Mouse (Mus musculus): ENCODE measurements around the gene Gdpd5. TPM values are rescaled to one million over a fixed set of nuclear protein-coding genes. Genes with fewer than 3 reads are reported as not detected.

Gene Gdpd5
- total and polyA plus RNA-seq, 2 experiments from 2014 or later: 26.7 to 40.5 TPM

GRCm38 (mm10) chr7:99476558-99477114, 95.4 kb downstream of the Gdpd5 start:
- ATAC-seq (no peak), DNase-seq (ENCODE audit: low spot score) (no peak)
- Histone ChIP-seq H3K27ac (no peak overlapping the region), H3K4me3 (ENCODE audit: low read length) (no peak overlapping the region), H3K4me1 (ENCODE audit: insufficient read depth, low read length) (0 out of 2 replicates have a peak, but pooled peaks cover 8% of the 10 kb centered on the region), H3K9ac (replicated peaks; ENCODE audit: low read length) (no peak overlapping the region), H3K27me3 (ENCODE audit: insufficient read depth, low read length) (no peaks in the 10 kb centered on the region), H3K9me3 (ENCODE audit: low read length) (no peaks in the 10 kb centered on the region), H3K4me2 (ENCODE audit: low read depth, low read length) (no peak overlapping the region), H3K36me3 (ENCODE audit: insufficient read depth, low read length) (peaks cover 47% of the 10 kb centered on the region)
- 35% methylated on average over 3 of the region's 3 CpGs for WGBS
- TF ChIP-seq CTCF (IDR thresholded peaks at IDR 0.05; ENCODE audit: low read depth): no peak

GRCm38 (mm10) chr7:99477235-99477634, 96.0 kb downstream of the Gdpd5 start:
- no peak overlapping the region for H3K9ac ChIP-seq (replicated peaks; ENCODE audit: low read length)
- WGBS: 91% methylated on average over 5 of the region's 5 CpGs
- H3K27me3 ChIP-seq (ENCODE audit: insufficient read depth, low read length): no peaks in the 10 kb centered on the region
- H3K9me3 ChIP-seq (ENCODE audit: low read length): no peaks in the 10 kb centered on the region
- peaks cover 10% of the 10 kb centered on the region; the same call in 1 of the 2 replicates for H3K4me1 ChIP-seq (ENCODE audit: insufficient read depth, low read length)
- no peak overlapping the region for H3K4me2 ChIP-seq (ENCODE audit: low read depth, low read length)
- H3K4me3 ChIP-seq (ENCODE audit: low read length): no peak overlapping the region
- peak; percentile 43 for TF ChIP-seq CTCF (IDR thresholded peaks at IDR 0.05; ENCODE audit: low read depth)
- H3K36me3 ChIP-seq (ENCODE audit: insufficient read depth, low read length): peaks cover 49% of the 10 kb centered on the region
- no peak overlapping the region for H3K27ac ChIP-seq
- DNase-seq (ENCODE audit: low spot score) (no peak), ATAC-seq (no peak)

DNA sequence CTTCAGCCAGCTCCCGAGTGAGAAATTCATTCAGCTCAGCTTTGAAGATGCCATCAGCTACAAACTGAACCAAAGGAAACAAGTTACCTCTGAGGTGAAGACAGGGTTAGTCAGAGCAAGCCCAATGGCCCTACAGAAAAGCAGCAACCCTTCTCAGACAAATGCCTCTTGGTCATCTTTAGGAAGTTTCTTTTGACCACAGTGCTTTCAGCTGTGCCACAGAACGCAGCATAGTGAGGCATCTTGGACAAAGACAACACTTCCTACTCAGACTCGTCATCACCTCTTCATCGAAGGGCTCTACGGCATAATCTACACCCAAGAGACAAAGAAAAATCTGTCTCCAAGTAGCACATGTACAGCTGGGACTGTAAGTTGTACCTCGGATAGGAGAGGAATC, 101.4 kb downstream of the Gdpd5 start:
- no peak for ATAC-seq
- no peak for TF ChIP-seq CTCF (IDR thresholded peaks at IDR 0.05; ENCODE audit: low read depth)
- H3K27ac ChIP-seq: peak overlapping the region; percentile 92
- H3K27me3 ChIP-seq (ENCODE audit: insufficient read depth, low read length): no peaks in the 10 kb centered on the region
- WGBS: 6% methylated on average over 6 of the region's 6 CpGs
- peaks cover 9% of the 10 kb centered on the region; the same call in 1 of the 2 replicates for H3K4me1 ChIP-seq (ENCODE audit: insufficient read depth, low read length)
- peaks cover 42% of the 10 kb centered on the region for H3K36me3 ChIP-seq (ENCODE audit: insufficient read depth, low read length)
- no peak for DNase-seq (ENCODE audit: low spot score)
- H3K4me3 ChIP-seq (ENCODE audit: low read length): peak overlapping the region; percentile 60
- H3K9ac ChIP-seq (replicated peaks; ENCODE audit: low read length): peak overlapping the region; percentile 74
- peak overlapping the region; percentile 60 for H3K4me2 ChIP-seq (ENCODE audit: low read depth, low read length)
- H3K9me3 ChIP-seq (ENCODE audit: low read length): no peaks in the 10 kb centered on the region

GRCm38 (mm10) chr7:99483271-99483923, 102.2 kb downstream of the Gdpd5 start, which contains the start of gene Rps3:
Gene Rps3, minus strand, starts transcription at chr7:99483738.
- DNase-seq (ENCODE audit: low spot score) (peak; percentile 99), ATAC-seq (peak; percentile 98)
- Histone ChIP-seq H3K27me3 (ENCODE audit: insufficient read depth, low read length) (no peaks in the 10 kb centered on the region), H3K4me1 (ENCODE audit: insufficient read depth, low read length) (peaks cover 9% of the 10 kb centered on the region; the same call in 1 of the 2 replicates), H3K4me2 (ENCODE audit: low read depth, low read length) (peak within 1 kb of the TSS; percentile 60), H3K4me3 (ENCODE audit: low read length) (peak within 1 kb of the TSS; percentile 60), H3K9ac (replicated peaks; ENCODE audit: low read length) (peak within 1 kb of the TSS; percentile 74), H3K36me3 (ENCODE audit: insufficient read depth, low read length) (peaks cover 34% of the 10 kb centered on the region), H3K27ac (peak within 1 kb of the TSS; percentile 92), H3K9me3 (ENCODE audit: low read length) (no peaks in the 10 kb centered on the region)
- WGBS: under 1% methylated on average over 45 of the region's 45 CpGs
- TF ChIP-seq CTCF (IDR thresholded peaks at IDR 0.05; ENCODE audit: low read depth): no peak

- no peaks in the 10 kb centered on the region for H3K27me3 ChIP-seq (ENCODE audit: insufficient read depth, low read length)
- TF ChIP-seq CTCF (IDR thresholded peaks at IDR 0.05; ENCODE audit: low read depth): no peak
- WGBS: 42% methylated on average over 8 of the region's 8 CpGs
- peak; percentile 12 for ATAC-seq
- H3K4me1 ChIP-seq (ENCODE audit: insufficient read depth, low read length): peaks cover 9% of the 10 kb centered on the region; the same call in 1 of the 2 replicates
- DNase-seq (ENCODE audit: low spot score): no peak
- H3K27ac ChIP-seq: peak overlapping the region; percentile 51; the same call in 1 of the 2 replicates
- H3K36me3 ChIP-seq (ENCODE audit: insufficient read depth, low read length): peaks cover 29% of the 10 kb centered on the region
- peak overlapping the region; percentile 60; the same call in 1 of the 2 replicates for H3K4me3 ChIP-seq (ENCODE audit: low read length)
- H3K9me3 ChIP-seq (ENCODE audit: low read length): no peaks in the 10 kb centered on the region
- no peak overlapping the region for H3K9ac ChIP-seq (replicated peaks; ENCODE audit: low read length)
- H3K4me2 ChIP-seq (ENCODE audit: low read depth, low read length): peak overlapping the region; percentile 47
Observed at GRCm38 (mm10) chr7:99483924-99484319, 102.7 kb downstream of the Gdpd5 start.

GRCm38 (mm10) chr7:99484679-99485078, 103.5 kb downstream of the Gdpd5 start:
- H3K4me3 ChIP-seq (ENCODE audit: low read length): no peak overlapping the region
- no peaks in the 10 kb centered on the region for H3K9me3 ChIP-seq (ENCODE audit: low read length)
- no peak overlapping the region for H3K27ac ChIP-seq
- H3K9ac ChIP-seq (replicated peaks; ENCODE audit: low read length): no peak overlapping the region
- ATAC-seq (no peak), DNase-seq (ENCODE audit: low spot score) (no peak)
- WGBS: 92% methylated on average over 1 of the region's 1 CpGs
- peaks cover 9% of the 10 kb centered on the region; the same call in 1 of the 2 replicates for H3K4me1 ChIP-seq (ENCODE audit: insufficient read depth, low read length)
- H3K36me3 ChIP-seq (ENCODE audit: insufficient read depth, low read length): peaks cover 22% of the 10 kb centered on the region
- H3K4me2 ChIP-seq (ENCODE audit: low read depth, low read length): no peak overlapping the region
- no peak for TF ChIP-seq CTCF (IDR thresholded peaks at IDR 0.05; ENCODE audit: low read depth)
- no peaks in the 10 kb centered on the region for H3K27me3 ChIP-seq (ENCODE audit: insufficient read depth, low read length)

- Histone ChIP-seq H3K4me2 (ENCODE audit: low read depth, low read length) (no peak overlapping the region), H3K9ac (replicated peaks; ENCODE audit: low read length) (no peak overlapping the region), H3K9me3 (ENCODE audit: low read length) (no peaks in the 10 kb centered on the region), H3K27ac (no peak overlapping the region), H3K4me3 (ENCODE audit: low read length) (no peak overlapping the region), H3K27me3 (ENCODE audit: insufficient read depth, low read length) (no peaks in the 10 kb centered on the region), H3K4me1 (ENCODE audit: insufficient read depth, low read length) (no peaks in the 10 kb centered on the region), H3K36me3 (ENCODE audit: insufficient read depth, low read length) (no peaks in the 10 kb centered on the region)
- ATAC-seq: no peak
- 74% methylated on average over 5 of the region's 5 CpGs for WGBS
- no peak for TF ChIP-seq CTCF (IDR thresholded peaks at IDR 0.05; ENCODE audit: low read depth)
- DNase-seq (ENCODE audit: low spot score): no peak
Observed at GRCm38 (mm10) chr7:99489708-99490107, 108.5 kb downstream of the Gdpd5 start.

Measured in hindbrain, postnatal 0 days (tissue).